Mouse (Mus musculus) heart, postnatal 0 days (tissue): ENCODE data around the gene Poldip2. TPM values are rescaled to one million over a fixed set of nuclear protein-coding genes. Genes with fewer than 3 reads are reported as not detected.

Experiments used
- ATAC-seq: fragments of 200-750 bp; cut with Nextera tagmentation; 2 replicates; pipeline ENCODE4 v1.8.0; 2017; ENCODE audit warnings: low read depth, moderate number of reproducible peaks, moderate library complexity; ENCODE audit not compliant: insufficient read depth
- DNase-seq: peaks from one replicate; pipeline ENCODE4 v3.0.0-alpha.2; 2016; ENCODE audit warnings: low spot score
- H3K27ac ChIP-seq: fragments of 300-500 bp; sonication (generic); 2 replicates; pipeline ENCODE4 v1.5.1; 2014; ENCODE audit warnings: low read depth, mild to moderate bottlenecking
- H3K27me3 ChIP-seq: fragments of 300-500 bp; sonication (generic); 2 replicates; pipeline ENCODE4 v1.6.1; 2014; ENCODE audit warnings: low read length, mixed read lengths; ENCODE audit not compliant: control insufficient read depth, insufficient read depth
- H3K36me3 ChIP-seq: fragments of 300-500 bp; sonication (generic); replicated peaks from 2 replicates; pipeline ENCODE4 v1.6.1; 2014; ENCODE audit warnings: low read length, mixed read lengths; ENCODE audit not compliant: control insufficient read depth, insufficient read depth
- H3K4me1 ChIP-seq: fragments of 300-500 bp; sonication (generic); 2 replicates; pipeline ENCODE4 v1.6.1; 2014; ENCODE audit warnings: antibody characterized with exemption; ENCODE audit not compliant: control insufficient read depth, insufficient read depth
- H3K4me2 ChIP-seq: fragments of 300-500 bp; sonication (generic); 2 replicates; pipeline ENCODE4 v1.6.1; 2014; ENCODE audit warnings: low read depth, mild to moderate bottlenecking, low read length, moderate library complexity
- H3K4me3 ChIP-seq: fragments of 300-500 bp; sonication (generic); 2 replicates; pipeline ENCODE4 v1.5.1; 2014; ENCODE audit warnings: low read depth, low read length
- H3K9ac ChIP-seq: fragments of 300-500 bp; sonication (generic); replicated peaks from 2 replicates; pipeline ENCODE4 v1.6.1; 2014; ENCODE audit warnings: low read depth, low read length, mixed read lengths
- H3K9me3 ChIP-seq: fragments of 300-500 bp; sonication (generic); replicated peaks from 2 replicates; pipeline ENCODE4 v1.6.1; 2016; ENCODE audit warnings: low read length; ENCODE audit not compliant: control insufficient read depth
- CTCF ChIP-seq: IDR thresholded peaks from 2 replicates; pipeline ENCODE4 v1.5.1; 2016; ENCODE audit warnings: antibody characterized with exemption, control low read depth, low read depth
- EP300 ChIP-seq: IDR thresholded peaks from 2 replicates; pipeline ENCODE4 v1.6.1; 2016; ENCODE audit warnings: antibody characterized with exemption, low read depth
- WGBS: fragments of 180-500 bp; shearing (Covaris S2); extraction: QIAGEN DNeasy Blood & Tissue Kit; methylation state at CpG from one replicate; pipeline ENCODE4 v1.1.7; 2014; 5-methylcytosine and 5-hydroxymethylcytosine counted together
- polyA plus RNA-seq: library from polyadenylated mRNA; unstranded; fragments of >200 nt; fragmentation: Nextera tagmentation; extraction: Ambion mirVana; gene quantifications from 2 replicates; pipeline ENCODE4 v1.2.1, GENCODE M21; 2015
- total RNA-seq: library from RNA; depleted of rRNA; stranded (reverse); fragments of >200 nt; gene quantifications from 2 replicates; pipeline ENCODE4 v1.2.3, GENCODE M21; 2014; ENCODE audit warnings: low replicate concordance

Gene Poldip2
- total and polyA plus RNA-seq, 2 experiments from 2014 or later = 214 to 225 TPM

DNA sequence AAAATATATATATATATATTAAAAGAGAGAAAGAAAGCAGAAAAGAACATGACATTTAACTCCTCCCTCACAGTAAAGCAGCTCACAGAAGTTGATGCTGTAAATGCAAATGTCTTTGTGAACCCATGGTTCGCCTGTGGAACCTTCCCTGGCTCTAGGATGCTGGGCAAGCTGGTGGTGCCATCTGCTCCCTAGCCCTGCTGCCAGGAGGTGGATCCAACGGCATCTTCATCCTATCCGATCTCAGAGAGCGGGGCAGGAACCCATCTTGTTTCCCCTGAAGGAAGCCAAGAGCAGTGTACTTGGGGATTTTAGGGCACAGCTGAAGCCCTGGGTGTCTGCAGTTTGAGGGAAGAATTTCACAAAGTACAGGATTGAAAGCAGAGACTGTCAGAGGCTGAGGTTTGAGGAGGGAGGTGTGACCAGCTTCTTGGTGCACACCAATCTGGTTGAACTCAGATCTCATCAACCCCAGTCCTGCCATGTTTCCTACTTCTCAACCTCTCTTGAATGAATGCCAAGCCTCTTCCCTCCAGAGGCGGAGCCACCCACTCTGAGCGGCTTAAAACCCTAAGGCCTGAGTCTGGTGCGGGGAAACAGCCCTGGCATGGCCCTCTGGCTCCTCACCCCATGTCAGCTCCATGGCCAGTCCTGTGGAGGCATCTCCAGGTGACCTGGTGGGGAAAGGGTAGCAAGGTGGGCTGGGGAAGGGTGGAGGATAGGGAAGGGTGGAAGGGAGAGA lies 8.9 kb upstream of the Poldip2 start, which contains the start of gene Sebox:
TSS of gene Sebox (plus strand) at position 539 of the 742 bp plus-strand sequence.
- WGBS = 59% methylated on average over 7 of the region's 7 CpGs
- peaks cover 33% of the 10 kb centered on the region for H3K27me3 ChIP-seq
- H3K36me3 ChIP-seq = peaks cover 15% of the 10 kb centered on the region
- DNase-seq = no peak
- TF ChIP-seq CTCF = no peak
- no peak for TF ChIP-seq EP300
- no peak within 1 kb of the TSS for H3K27ac ChIP-seq
- no peak within 1 kb of the TSS for H3K4me2 ChIP-seq
- ATAC-seq = no peak
- no peaks in the 10 kb centered on the region for H3K4me1 ChIP-seq
- H3K9me3 ChIP-seq = no peaks in the 10 kb centered on the region
- H3K4me3 ChIP-seq = no peak within 1 kb of the TSS
- H3K9ac ChIP-seq = no peak within 1 kb of the TSS

DNA sequence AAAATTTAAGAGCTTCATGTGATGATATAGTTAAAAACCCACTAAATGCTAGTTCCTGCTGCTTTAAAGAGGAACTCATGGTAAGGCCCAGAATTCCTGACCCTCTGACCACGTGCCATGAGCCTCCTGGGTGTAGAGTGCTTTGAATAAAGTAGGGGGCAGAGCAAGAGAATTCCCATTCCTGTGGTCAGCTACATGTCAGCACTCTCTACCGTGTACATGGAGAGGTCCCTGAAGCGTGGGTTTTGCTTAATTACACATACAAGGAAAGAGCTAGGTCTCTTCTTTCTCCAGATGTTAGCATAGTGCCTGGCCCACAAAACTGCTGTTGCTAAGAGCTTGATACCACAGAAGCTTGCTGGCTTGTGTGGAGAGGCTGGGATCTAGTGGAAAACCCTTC lies 6.6 kb upstream of the Poldip2 start:
- peaks cover 28% of the 10 kb centered on the region for H3K36me3 ChIP-seq
- H3K4me2 ChIP-seq = no peak overlapping the region
- no peak overlapping the region for H3K9ac ChIP-seq
- DNase-seq = no peak
- ATAC-seq = no peak
- H3K4me1 ChIP-seq = no peaks in the 10 kb centered on the region
- no peak overlapping the region for H3K27ac ChIP-seq
- H3K4me3 ChIP-seq = no peak overlapping the region
- no peak for TF ChIP-seq EP300
- no peak for TF ChIP-seq CTCF
- H3K27me3 ChIP-seq = peaks cover 10% of the 10 kb centered on the region
- WGBS = 79% methylated on average over 3 of the region's 3 CpGs
- no peaks in the 10 kb centered on the region for H3K9me3 ChIP-seq

DNA sequence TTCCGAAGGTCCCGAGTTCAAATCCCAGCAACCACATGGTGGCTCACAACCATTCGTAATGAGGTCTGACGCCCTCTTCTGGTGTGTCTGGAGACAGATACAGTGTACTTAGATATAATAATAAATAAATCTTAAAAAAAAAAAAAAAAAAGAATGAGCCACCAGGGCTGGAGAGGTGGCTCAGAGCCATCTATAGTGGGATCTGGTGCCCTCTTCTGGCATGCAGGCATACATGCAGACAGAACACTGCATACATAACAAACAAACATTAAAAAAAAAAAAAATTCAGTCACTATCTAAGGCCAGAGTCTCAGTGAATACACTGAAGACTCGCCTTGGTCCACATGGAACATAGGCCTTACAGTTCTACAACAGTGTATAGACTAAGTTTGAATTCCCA lies 2.8 kb upstream of the Poldip2 start:
- WGBS = 82% methylated on average over 5 of the region's 5 CpGs
- Histone ChIP-seq H3K27me3 (no peaks in the 10 kb centered on the region), H3K9ac (no peak overlapping the region), H3K4me2 (no peak overlapping the region), H3K4me3 (no peak overlapping the region), H3K36me3 (peaks cover 32% of the 10 kb centered on the region), H3K4me1 (peaks cover 15% of the 10 kb centered on the region), H3K27ac (no peak overlapping the region), H3K9me3 (no peaks in the 10 kb centered on the region)
- TF ChIP-seq EP300 = no peak
- peak; percentile 34 for TF ChIP-seq CTCF
- ATAC-seq (no peak), DNase-seq (peak; percentile 16)

DNA sequence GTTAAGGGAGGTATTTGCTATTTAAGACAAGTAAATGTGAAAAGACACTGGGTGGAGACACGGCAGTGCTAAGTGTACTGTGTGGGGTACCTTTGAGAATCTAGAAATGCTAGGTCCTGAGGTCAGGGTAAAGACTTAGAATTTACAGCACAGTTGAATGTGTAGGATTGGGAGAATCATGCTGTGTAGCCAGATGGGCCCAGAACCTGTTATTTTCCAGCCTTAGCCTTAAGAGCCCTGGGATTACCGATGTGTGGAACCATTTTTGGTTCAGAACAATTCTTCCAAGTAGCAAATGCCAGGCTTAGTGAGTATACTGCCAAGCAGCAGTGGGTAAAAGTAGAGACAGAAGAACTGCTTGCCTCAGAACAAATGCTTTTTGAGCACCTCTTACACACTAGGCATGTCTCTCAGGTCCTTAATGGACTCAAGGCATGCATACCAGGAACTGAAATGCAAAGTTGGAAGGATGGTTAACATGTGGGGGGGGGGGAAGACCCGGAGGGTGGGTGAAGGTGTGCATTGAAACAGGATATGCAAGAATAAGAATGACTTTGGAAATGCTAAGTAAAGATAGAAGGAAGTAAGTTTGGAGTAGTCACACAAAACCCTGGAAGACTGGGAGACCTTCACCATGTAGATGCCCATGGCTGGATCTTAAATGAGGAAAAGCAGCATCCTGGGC lies 1.3 kb downstream of the Poldip2 start:
- H3K4me2 ChIP-seq = peak overlapping the region; percentile 84
- peaks cover 15% of the 10 kb centered on the region for H3K4me1 ChIP-seq
- H3K27ac ChIP-seq = no peak overlapping the region
- H3K27me3 ChIP-seq = no peaks in the 10 kb centered on the region
- ATAC-seq (no peak), DNase-seq (no peak)
- WGBS = 68% methylated on average over 3 of the region's 3 CpGs
- no peak for TF ChIP-seq EP300
- TF ChIP-seq CTCF = no peak
- H3K9ac ChIP-seq = 0 out of 2 replicates have a peak overlapping the region, but pooled peaks have one; percentile 91
- H3K4me3 ChIP-seq = peak overlapping the region; percentile 87
- H3K36me3 ChIP-seq = peaks cover 50% of the 10 kb centered on the region
- no peaks in the 10 kb centered on the region for H3K9me3 ChIP-seq

DNA sequence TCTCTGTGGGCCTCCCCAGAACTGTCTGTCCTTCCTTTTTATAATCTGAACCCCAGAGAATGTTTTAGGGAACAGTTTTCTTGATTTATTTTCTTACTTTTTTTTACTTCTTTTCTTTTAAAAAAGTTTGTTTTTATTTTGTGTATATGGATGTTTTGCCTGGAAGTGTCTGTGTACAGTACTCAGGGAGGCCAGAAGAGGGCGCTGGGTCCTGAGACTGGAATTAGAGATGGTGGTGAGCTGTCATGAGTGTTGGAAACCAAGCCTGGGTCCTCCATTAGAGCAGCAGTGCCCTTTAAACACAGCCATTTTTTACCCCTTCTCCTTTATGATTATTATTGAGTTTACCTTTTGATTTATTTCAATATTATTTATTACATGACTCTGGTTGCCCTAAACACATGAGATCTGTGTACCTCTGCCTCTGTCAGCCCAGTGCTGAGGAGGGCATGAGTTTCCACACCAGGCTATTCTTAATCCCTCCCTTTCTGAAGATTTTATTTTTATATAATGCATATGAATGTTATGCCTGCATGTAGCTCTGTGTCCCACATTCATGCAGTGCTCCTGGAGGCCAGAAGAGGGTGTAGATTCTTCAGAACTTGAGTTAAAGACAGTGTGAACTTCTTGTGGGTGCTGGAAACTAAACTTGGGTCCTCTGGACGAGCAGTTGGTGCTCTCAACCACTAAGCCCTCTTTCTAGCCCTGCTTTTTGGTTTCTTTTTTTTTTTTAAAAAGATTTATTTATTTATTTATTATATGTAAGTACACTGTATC lies 3.7 kb downstream of the Poldip2 start:
- H3K9me3 ChIP-seq = no peaks in the 10 kb centered on the region
- H3K27me3 ChIP-seq = no peaks in the 10 kb centered on the region
- H3K4me3 ChIP-seq = no peak overlapping the region
- DNase-seq (no peak), ATAC-seq (no peak)
- peaks cover 64% of the 10 kb centered on the region for H3K36me3 ChIP-seq
- H3K27ac ChIP-seq = no peak overlapping the region
- no peak for TF ChIP-seq EP300
- peak; percentile 27 for TF ChIP-seq CTCF
- 62% methylated on average over 2 of the region's 2 CpGs for WGBS
- H3K4me1 ChIP-seq = peaks cover 15% of the 10 kb centered on the region
- no peak overlapping the region for H3K4me2 ChIP-seq
- no peak overlapping the region for H3K9ac ChIP-seq
